Mouse (Mus musculus) forebrain, embryonic 12.5 days (tissue): Measurements from ENCODE around the gene Cflar. TPM values are rescaled to one million over a fixed set of nuclear protein-coding genes. Genes with fewer than 3 reads are reported as not detected.

ENCODE experiments used
- ATAC-seq: fragments of 200-750 bp; cut with Nextera tagmentation; 2 replicates; pipeline ENCODE4 v1.8.0; 2017; ENCODE audit warnings: moderate TSS enrichment; ENCODE audit not compliant: low FRiP score
- H3K27ac ChIP-seq: fragments of 300-500 bp; sonication (generic); 2 replicates; pipeline ENCODE4 v1.5.1; 2016; ENCODE audit warnings: mild to moderate bottlenecking
- H3K27me3 ChIP-seq: fragments of 300-500 bp; sonication (generic); 2 replicates; pipeline ENCODE4 v1.6.1; 2016; ENCODE audit warnings: mild to moderate bottlenecking
- H3K36me3 ChIP-seq: fragments of 300-500 bp; sonication (generic); replicated peaks from 2 replicates; pipeline ENCODE4 v1.6.1; 2016; ENCODE audit warnings: mild to moderate bottlenecking
- H3K4me1 ChIP-seq: fragments of 300-500 bp; sonication (generic); 2 replicates; pipeline ENCODE4 v1.6.1; 2016
- H3K4me2 ChIP-seq: fragments of 300-500 bp; sonication (generic); 2 replicates; pipeline ENCODE4 v1.6.1; 2016; ENCODE audit warnings: mild to moderate bottlenecking, moderate library complexity
- H3K4me3 ChIP-seq: fragments of 300-500 bp; sonication (generic); replicated peaks from 2 replicates; pipeline ENCODE4 v1.5.1; 2016; ENCODE audit warnings: mild to moderate bottlenecking
- H3K9ac ChIP-seq: fragments of 300-500 bp; sonication (generic); 2 replicates; pipeline ENCODE4 v1.6.1; 2016; ENCODE audit warnings: mild to moderate bottlenecking
- H3K9me3 ChIP-seq: fragments of 300-500 bp; sonication (generic); 2 replicates; pipeline ENCODE4 v1.6.1; 2016
- WGBS: fragments of 180-500 bp; shearing (Covaris S2); methylation state at CpG from one replicate; pipeline ENCODE4 v1.1.7; 2016; 5-methylcytosine and 5-hydroxymethylcytosine counted together
- polyA plus RNA-seq: library from polyadenylated mRNA; unstranded; fragments of >200 nt; fragmentation: Nextera tagmentation; extraction: Ambion mirVana; gene quantifications from 2 replicates; pipeline ENCODE4 v1.2.1, GENCODE M21; 2016

Cflar gene
- polyA plus RNA-seq, 1 experiment from 2014 or later: 24.8 TPM

DNA sequence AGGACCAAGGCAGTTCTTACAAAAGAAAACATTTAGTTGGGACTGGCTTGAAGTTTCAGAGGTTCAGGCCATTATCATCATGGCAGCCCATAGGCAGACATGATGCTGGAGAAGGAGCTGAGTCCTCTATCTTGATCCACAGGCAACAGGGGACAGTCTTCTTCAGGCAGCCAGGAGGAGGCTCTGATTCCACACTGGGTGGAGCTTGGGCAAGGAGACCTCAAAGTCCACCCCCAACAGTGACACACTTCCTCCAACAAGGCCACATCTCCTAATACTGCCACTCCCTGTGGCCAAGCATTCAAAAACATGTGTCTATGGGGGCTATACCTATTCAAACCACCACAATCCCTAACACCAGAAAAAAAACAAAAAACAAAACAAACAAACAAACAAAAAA is 62.0 kb downstream of the Cflar start:
- Histone ChIP-seq H3K4me3 (no peak overlapping the region), H3K36me3 (no peaks in the 10 kb centered on the region), H3K9me3 (no peaks in the 10 kb centered on the region), H3K27ac (no peak overlapping the region), H3K9ac (no peak overlapping the region), H3K4me2 (no peak overlapping the region), H3K27me3 (no peaks in the 10 kb centered on the region), H3K4me1 (no peaks in the 10 kb centered on the region)
- ATAC-seq: no peak

DNA sequence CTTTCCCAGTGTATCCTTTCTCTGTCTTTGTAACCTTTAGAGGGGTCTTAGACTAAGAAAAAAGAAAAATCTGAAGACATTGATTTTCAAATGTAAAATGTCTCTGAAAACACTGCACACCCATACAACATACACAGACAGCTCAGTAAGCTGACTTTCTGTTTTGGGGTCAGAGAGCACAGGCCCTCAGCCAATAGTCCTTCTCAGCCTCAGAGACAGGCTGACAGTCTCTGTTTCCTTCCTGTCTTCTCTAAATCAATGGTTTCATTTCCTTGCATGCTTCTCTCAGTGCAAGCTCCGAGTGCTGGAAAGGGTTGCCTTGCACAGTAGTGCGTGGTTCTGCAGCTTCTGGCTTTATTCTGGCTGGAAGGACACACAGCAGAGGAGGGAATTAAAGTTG is 62.6 kb downstream of the Cflar start:
- no peak overlapping the region for H3K9ac ChIP-seq
- 76% methylated on average over 2 of the region's 2 CpGs for WGBS
- no peak overlapping the region for H3K4me2 ChIP-seq

DNA sequence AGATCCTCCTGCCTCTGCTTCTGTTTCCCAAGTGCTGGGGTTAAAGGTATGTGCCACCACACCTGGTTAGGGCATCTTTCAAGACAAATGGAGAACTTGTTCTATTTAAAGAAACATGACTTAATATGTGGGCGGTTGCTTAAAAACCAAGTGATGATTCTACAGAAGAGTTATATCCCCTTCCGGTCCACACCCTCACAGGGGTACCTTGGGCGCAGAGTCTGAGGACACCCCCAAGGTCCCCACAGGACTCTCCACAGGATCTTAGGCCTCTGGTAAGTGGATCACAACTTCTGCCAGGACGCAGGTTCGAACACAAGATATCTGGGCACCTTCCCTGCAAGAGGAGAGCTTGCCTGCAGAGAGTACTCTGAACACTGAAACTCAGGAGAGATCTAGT is 64.1 kb downstream of the Cflar start:
- Histone ChIP-seq H3K4me2 (no peak overlapping the region), H3K9ac (no peak overlapping the region), H3K27me3 (no peaks in the 10 kb centered on the region), H3K36me3 (no peaks in the 10 kb centered on the region), H3K4me1 (no peaks in the 10 kb centered on the region), H3K4me3 (no peak overlapping the region), H3K9me3 (no peaks in the 10 kb centered on the region), H3K27ac (no peak overlapping the region)
- 91% methylated on average over 5 of the region's 5 CpGs for WGBS
- ATAC-seq: no peak

More for the DNA sequence above, 62.6 kb downstream of the Cflar start:
- Histone ChIP-seq H3K4me1 (no peaks in the 10 kb centered on the region), H3K4me3 (no peak overlapping the region), H3K36me3 (no peaks in the 10 kb centered on the region), H3K27me3 (no peaks in the 10 kb centered on the region), H3K27ac (no peak overlapping the region), H3K9me3 (no peaks in the 10 kb centered on the region)
- ATAC-seq: no peak

DNA sequence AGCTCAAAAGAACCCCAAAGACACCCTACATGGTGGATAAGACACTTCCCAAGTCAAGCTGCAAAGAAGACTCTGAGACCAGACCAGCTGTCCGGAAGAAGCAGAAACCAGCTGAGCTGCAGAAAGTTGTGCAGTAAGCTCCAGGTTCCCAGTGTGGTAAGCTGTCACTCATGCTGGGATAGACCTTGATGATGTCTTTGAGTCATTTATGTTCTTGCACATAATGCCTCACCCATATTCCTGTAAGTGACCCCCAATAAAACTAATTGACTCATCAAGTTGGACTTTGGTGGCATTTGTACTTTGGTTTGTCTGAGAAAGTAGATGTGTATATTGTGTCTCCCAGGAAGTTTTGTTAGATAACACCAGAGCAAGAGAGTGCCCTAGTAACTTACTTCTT is 66.3 kb downstream of the Cflar start:
- no peak overlapping the region for H3K4me3 ChIP-seq
- H3K36me3 ChIP-seq: no peaks in the 10 kb centered on the region
- no peaks in the 10 kb centered on the region for H3K4me1 ChIP-seq
- H3K27me3 ChIP-seq: no peaks in the 10 kb centered on the region
- H3K4me2 ChIP-seq: no peak overlapping the region
- ATAC-seq: no peak
- H3K9me3 ChIP-seq: no peaks in the 10 kb centered on the region
- no peak overlapping the region for H3K27ac ChIP-seq
- H3K9ac ChIP-seq: no peak overlapping the region
- WGBS: 90% methylated on average over 1 of the region's 1 CpGs

DNA sequence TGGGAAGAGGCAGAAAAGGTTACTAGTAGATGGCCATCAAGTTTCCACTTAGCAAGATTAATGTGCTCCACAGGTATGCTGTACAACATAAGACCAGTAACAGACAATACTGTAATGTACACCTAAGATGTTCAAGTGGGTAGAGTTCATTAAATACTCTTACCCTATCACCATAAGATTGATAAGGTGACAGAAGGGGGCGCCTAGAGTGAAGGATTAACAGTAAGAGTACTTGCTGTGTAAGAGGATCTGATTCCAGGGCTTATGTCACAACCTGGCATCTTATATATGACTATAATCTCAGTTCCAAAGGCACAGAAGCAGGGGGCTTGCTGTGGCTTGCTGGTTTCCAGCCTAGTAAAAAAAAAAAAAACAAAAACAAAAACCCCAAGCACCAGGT is 66.9 kb downstream of the Cflar start:
- no peaks in the 10 kb centered on the region for H3K9me3 ChIP-seq
- 23% methylated on average over 1 of the region's 1 CpGs for WGBS
- ATAC-seq: no peak

DNA sequence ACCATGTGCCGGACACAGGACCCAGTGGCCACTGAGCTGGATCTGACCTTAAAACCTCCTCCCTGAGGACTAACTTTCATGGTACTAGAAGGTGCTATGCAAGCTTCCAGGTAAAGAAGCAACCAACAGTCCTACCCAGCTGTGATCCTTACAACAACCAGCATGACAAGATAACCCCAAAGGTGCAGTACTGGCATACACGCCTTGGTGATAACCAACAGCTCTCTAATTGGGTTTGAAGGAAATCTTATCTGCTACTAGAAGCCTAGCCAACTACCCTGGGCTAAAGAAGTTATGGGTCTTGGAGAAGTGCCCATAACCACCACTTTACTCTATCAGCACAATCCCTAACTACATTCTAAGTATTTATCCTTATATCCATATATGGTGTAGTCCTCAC is 75.0 kb downstream of the Cflar start:
- no peak overlapping the region for H3K4me2 ChIP-seq
- WGBS: 93% methylated on average over 2 of the region's 2 CpGs

More for the DNA sequence above, 66.9 kb downstream of the Cflar start:
- no peaks in the 10 kb centered on the region for H3K36me3 ChIP-seq
- H3K4me2 ChIP-seq: no peak overlapping the region
- H3K4me3 ChIP-seq: no peak overlapping the region
- H3K4me1 ChIP-seq: no peaks in the 10 kb centered on the region
- H3K27me3 ChIP-seq: no peaks in the 10 kb centered on the region
- no peak overlapping the region for H3K9ac ChIP-seq
- H3K27ac ChIP-seq: no peak overlapping the region

DNA sequence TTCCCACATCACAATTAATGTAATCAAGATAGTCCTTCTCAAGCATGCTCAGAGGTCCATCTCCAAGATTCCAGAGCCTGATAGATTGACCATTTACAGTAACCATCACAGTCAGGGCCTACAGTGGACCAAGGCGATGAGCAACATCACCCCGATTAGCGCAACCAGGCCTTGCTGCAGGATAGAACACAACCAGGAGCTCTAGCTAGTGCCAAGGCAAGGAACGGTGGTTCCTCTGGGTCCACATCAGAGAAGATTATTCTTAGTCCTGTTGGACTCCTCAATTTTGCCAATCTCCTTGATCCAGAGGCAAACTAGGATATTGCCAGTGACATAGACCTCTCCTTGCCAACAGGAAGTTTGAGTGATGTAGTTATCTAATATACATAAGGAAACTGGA is 77.1 kb downstream of the Cflar start:
- H3K4me1 ChIP-seq: no peaks in the 10 kb centered on the region

More for the DNA sequence above, 75.0 kb downstream of the Cflar start:
- no peak for ATAC-seq
- Histone ChIP-seq H3K4me3 (no peak overlapping the region), H3K36me3 (no peaks in the 10 kb centered on the region), H3K9ac (no peak overlapping the region), H3K9me3 (no peaks in the 10 kb centered on the region), H3K27me3 (no peaks in the 10 kb centered on the region), H3K4me1 (no peaks in the 10 kb centered on the region), H3K27ac (no peak overlapping the region)

DNA sequence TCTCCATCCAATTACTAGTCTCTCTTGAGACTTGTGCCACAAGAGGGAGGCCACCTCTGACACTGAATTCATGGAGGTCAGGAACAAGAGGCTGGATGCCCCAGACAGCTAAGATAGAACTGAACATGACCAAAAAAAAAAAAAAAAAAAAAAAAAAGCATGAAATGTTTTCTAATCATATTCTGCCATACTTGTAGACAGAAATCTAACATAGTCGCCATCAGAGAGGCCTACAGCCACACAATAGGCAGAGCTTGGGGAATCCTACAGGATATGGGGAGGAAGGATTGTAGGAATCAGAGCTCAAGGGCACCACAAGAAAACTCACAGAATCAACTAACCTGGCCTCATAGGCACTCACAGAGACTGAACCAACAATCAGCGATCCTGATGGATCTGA is 83.4 kb downstream of the Cflar start:
- ATAC-seq: no peak
- WGBS: 56% methylated on average over 2 of the region's 2 CpGs
- Histone ChIP-seq H3K9ac (no peak overlapping the region), H3K9me3 (no peaks in the 10 kb centered on the region), H3K36me3 (no peaks in the 10 kb centered on the region), H3K4me3 (no peak overlapping the region), H3K27me3 (0 out of 2 replicates have a peak, but pooled peaks cover 3% of the 10 kb centered on the region), H3K4me2 (peak overlapping the region; percentile 83; the same call in 1 of the 2 replicates), H3K27ac (no peak overlapping the region), H3K4me1 (peaks cover 12% of the 10 kb centered on the region)

More for the DNA sequence above, 77.1 kb downstream of the Cflar start:
- WGBS: 96% methylated on average over 4 of the region's 4 CpGs
- H3K36me3 ChIP-seq: no peaks in the 10 kb centered on the region
- no peak overlapping the region for H3K9ac ChIP-seq
- no peaks in the 10 kb centered on the region for H3K9me3 ChIP-seq
- no peak overlapping the region for H3K27ac ChIP-seq
- ATAC-seq: no peak
- no peak overlapping the region for H3K4me3 ChIP-seq
- no peaks in the 10 kb centered on the region for H3K27me3 ChIP-seq
- H3K4me2 ChIP-seq: no peak overlapping the region

DNA sequence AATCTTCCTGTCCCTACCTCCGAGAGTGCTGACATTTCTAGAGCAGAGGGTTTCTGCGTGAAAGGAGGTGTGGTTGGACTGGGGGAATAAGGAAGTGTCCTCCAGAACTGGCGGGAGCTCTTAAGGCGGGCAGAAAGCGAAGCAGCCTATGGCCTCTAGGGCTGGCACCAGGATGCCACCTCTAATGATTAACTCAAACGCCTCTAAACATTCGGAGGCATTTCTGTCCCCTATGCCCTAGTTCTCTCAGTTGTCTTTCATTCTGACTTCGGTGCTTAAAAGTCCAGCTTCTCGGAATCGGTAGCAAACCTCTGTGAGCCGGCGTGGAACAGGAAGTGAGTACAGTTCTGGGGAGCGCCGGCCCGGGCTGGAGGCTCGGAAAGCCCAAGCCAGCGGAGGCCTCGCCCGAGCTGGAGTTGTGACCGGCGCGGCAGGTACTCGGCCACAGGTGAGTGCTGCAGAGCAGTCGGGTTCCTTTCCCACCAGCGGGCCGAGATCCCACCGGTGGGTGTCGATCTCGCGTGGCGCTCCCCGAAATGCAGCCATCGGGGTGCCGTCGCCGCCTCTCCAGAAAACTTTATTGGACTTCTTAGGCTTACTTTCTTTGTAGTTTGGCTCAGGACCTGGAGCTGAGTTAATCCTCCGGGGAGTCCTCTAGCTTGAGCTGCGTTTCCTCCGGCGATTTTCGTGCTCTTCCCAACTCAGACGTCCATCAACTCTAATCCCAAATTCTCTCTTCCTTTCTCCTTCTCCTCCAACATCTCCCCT is 84.2 kb downstream of the Cflar start, which contains the start of gene Casp8:
Gene Casp8, plus strand, starts transcription at position 84 of the 768 bp plus-strand sequence.
- 2% methylated on average over 41 of the region's 42 CpGs for WGBS
- no peak within 1 kb of the TSS for H3K27ac ChIP-seq

DNA sequence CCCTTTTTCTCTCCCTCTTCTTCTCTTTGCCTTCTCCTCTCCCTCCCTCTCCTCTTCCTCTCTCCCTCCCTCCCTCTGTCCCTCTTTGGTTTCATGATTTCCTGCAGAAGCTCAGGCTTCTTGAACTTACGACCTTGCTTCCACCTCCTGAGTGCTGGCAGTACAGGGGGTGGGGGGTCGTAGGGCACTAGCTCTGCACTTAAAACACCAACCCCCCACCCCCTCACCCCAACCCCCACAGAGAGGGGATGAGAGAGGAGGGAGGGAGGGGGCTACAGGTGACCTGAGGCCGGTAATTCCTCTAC is 84.7 kb downstream of the Cflar start:
- peaks cover 12% of the 10 kb centered on the region for H3K4me1 ChIP-seq
- no peaks in the 10 kb centered on the region for H3K9me3 ChIP-seq
- 0 out of 2 replicates have a peak, but pooled peaks cover 3% of the 10 kb centered on the region for H3K27me3 ChIP-seq
- H3K36me3 ChIP-seq: no peaks in the 10 kb centered on the region
- peak overlapping the region; percentile 53 for H3K9ac ChIP-seq
- peak overlapping the region; percentile 48 for H3K4me3 ChIP-seq
- no peak for ATAC-seq
- H3K4me2 ChIP-seq: peak overlapping the region; percentile 83
- WGBS: 1% methylated on average over 3 of the region's 3 CpGs
- H3K27ac ChIP-seq: no peak overlapping the region

More for the DNA sequence above, 84.2 kb downstream of the Cflar start, which contains the start of gene Casp8:
- no peaks in the 10 kb centered on the region for H3K9me3 ChIP-seq
- H3K4me2 ChIP-seq: peak within 1 kb of the TSS; percentile 83
- no peak; the same call in 1 of the 2 replicates for ATAC-seq
- H3K27me3 ChIP-seq: 0 out of 2 replicates have a peak, but pooled peaks cover 3% of the 10 kb centered on the region
- peak within 1 kb of the TSS; percentile 48 for H3K4me3 ChIP-seq
- no peaks in the 10 kb centered on the region for H3K36me3 ChIP-seq
- H3K9ac ChIP-seq: peak within 1 kb of the TSS; percentile 53
- peaks cover 12% of the 10 kb centered on the region for H3K4me1 ChIP-seq

DNA sequence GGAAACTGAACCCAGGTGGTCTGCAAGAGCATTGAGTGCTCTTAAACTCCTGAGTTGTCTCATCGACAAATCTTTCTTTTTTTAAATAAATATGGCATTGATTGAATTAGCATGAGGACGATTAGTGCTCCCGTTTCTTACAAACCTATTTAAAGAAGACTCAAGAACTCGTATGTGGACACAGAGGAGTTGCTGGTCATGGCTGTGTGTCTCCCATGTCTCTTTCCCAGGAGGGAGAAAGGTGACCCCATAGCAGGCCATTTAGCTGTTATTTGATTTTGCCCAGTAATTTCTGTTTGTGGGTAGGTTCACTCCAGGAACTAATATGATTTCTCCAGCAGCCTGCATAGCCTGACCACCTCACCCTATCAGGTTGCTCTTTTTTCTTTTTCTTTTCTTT is 85.5 kb downstream of the Cflar start:
- Histone ChIP-seq H3K4me2 (no peak overlapping the region), H3K4me3 (no peak overlapping the region), H3K4me1 (peaks cover 12% of the 10 kb centered on the region), H3K9ac (no peak overlapping the region), H3K27me3 (0 out of 2 replicates have a peak, but pooled peaks cover 3% of the 10 kb centered on the region), H3K27ac (no peak overlapping the region), H3K36me3 (no peaks in the 10 kb centered on the region), H3K9me3 (no peaks in the 10 kb centered on the region)
- 80% methylated on average over 4 of the region's 4 CpGs for WGBS
- no peak for ATAC-seq

DNA sequence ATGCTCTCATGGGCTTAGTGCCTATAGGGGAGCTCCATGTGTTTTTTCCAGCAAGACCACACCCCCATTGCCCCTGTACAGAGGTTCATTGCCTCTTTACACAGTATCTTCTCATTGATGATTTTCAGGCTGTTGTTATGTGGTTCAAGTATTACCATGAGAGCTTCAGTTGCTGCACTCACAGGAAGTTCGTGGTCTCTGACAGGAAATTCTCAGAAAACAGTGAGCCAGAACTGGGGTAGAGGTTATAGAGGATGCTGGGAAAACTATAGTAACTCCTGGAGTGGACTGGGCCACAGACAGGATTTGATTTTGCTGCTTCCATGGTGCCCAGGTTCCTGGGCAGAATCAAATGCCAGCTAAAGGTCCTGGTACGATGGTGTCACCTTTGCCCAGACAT is 86.1 kb downstream of the Cflar start:
- Histone ChIP-seq H3K4me2 (no peak overlapping the region), H3K9ac (no peak overlapping the region), H3K9me3 (no peaks in the 10 kb centered on the region), H3K27ac (no peak overlapping the region), H3K27me3 (0 out of 2 replicates have a peak, but pooled peaks cover 3% of the 10 kb centered on the region), H3K36me3 (no peaks in the 10 kb centered on the region), H3K4me3 (no peak overlapping the region), H3K4me1 (peaks cover 12% of the 10 kb centered on the region)
- WGBS: 79% methylated on average over 2 of the region's 2 CpGs
- ATAC-seq: no peak

DNA sequence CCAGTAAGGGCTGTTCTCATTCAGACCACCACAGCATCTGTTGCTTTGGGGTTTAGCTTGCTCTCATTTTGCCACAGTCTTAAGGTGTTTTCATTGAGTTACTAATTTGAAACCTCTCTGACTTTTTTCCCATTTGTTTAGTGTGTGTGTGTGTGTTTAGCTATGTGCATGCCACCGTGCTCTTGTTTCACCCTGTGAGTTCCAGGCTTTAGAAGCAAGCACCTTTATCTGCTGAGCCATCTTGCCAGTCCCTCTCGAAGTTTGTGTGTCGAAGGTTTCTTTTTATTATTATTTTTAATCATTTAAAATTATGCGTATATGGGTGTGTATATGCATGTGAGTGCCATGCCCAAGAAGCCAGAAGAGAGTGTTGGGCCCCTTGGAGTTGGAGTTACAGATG is 87.6 kb downstream of the Cflar start:
- Histone ChIP-seq H3K4me2 (no peak overlapping the region), H3K4me3 (no peak overlapping the region), H3K27me3 (0 out of 2 replicates have a peak, but pooled peaks cover 3% of the 10 kb centered on the region), H3K9me3 (no peaks in the 10 kb centered on the region), H3K4me1 (peaks cover 12% of the 10 kb centered on the region), H3K36me3 (no peaks in the 10 kb centered on the region), H3K27ac (no peak overlapping the region), H3K9ac (no peak overlapping the region)
- 95% methylated on average over 4 of the region's 4 CpGs for WGBS
- ATAC-seq: no peak
